Mouse (Mus musculus): ENCODE data around the gene Wnt5b.
"Not testable (repeated sequence)": the region's sequence is repeated elsewhere in the genome, so short reads cannot be mapped to it uniquely, and the experiment has no call there.

The Wnt5b gene

GRCm38 (mm10) chr6:119450965-119451943 lies 92.9 kb downstream of the Wnt5b start:
- no peak for DNase-seq

GRCm38 (mm10) chr6:119449060-119449499 lies 95.1 kb downstream of the Wnt5b start:
- no peak for DNase-seq

- no peak for DNase-seq
Measured at GRCm38 (mm10) chr6:119448321-119449059, 95.7 kb downstream of the Wnt5b start.

- DNase-seq = no peak
Measured at GRCm38 (mm10) chr6:119445671-119446607, 98.2 kb downstream of the Wnt5b start.

GRCm38 (mm10) chr6:119443742-119444645 lies 100.2 kb downstream of the Wnt5b start:
- peak; percentile 79 for DNase-seq

- DNase-seq = not testable (repeated sequence)
Measured at GRCm38 (mm10) chr6:119442729-119443128, 101.4 kb downstream of the Wnt5b start.

- DNase-seq = no peak
Measured at GRCm38 (mm10) chr6:119437894-119438761, 106.0 kb downstream of the Wnt5b start.

GRCm38 (mm10) chr6:119434394-119434793 lies 109.8 kb downstream of the Wnt5b start:
- DNase-seq = no peak

GRCm38 (mm10) chr6:119431751-119432324 lies 112.3 kb downstream of the Wnt5b start:
- no peak for DNase-seq

- DNase-seq = peak; percentile 74
Measured at GRCm38 (mm10) chr6:119430508-119430907, 113.6 kb downstream of the Wnt5b start.

GRCm38 (mm10) chr6:119429311-119429710 lies 114.8 kb downstream of the Wnt5b start:
- no peak for DNase-seq

GRCm38 (mm10) chr6:119428611-119429010 lies 115.5 kb downstream of the Wnt5b start:
- no peak for DNase-seq

GRCm38 (mm10) chr6:119421001-119421400 lies 123.1 kb downstream of the Wnt5b start:
- no peak for DNase-seq

- DNase-seq = no peak
Measured at GRCm38 (mm10) chr6:119420357-119420756, 123.8 kb downstream of the Wnt5b start.

GRCm38 (mm10) chr6:119419412-119419811 lies 124.7 kb downstream of the Wnt5b start:
- no peak for DNase-seq

GRCm38 (mm10) chr6:119418392-119419251 lies 125.5 kb downstream of the Wnt5b start:
- DNase-seq = peak; percentile 22

GRCm38 (mm10) chr6:119417821-119418220 lies 126.3 kb downstream of the Wnt5b start:
- no peak for DNase-seq

GRCm38 (mm10) chr6:119417354-119417753 lies 126.8 kb downstream of the Wnt5b start, which contains the start of gene Adipor2:
Gene Adipor2 (minus strand): TSS chr6:119417704.
- no peak for DNase-seq

- no peak for DNase-seq
Measured at GRCm38 (mm10) chr6:119416643-119417042, 127.5 kb downstream of the Wnt5b start.

All from cerebellum, adult 9-10 months (tissue).